Mouse (Mus musculus): Measurements from ENCODE around the gene Whamm. TPM values are rescaled to one million over a fixed set of nuclear protein-coding genes. Genes with fewer than 3 reads are reported as not detected.
A peak's percentile ranks its signal among the peaks of the same experiment; 100 is the strongest.

Whamm gene
- total RNA-seq, 2 experiments from 2014 or later, result 8.3 to 8.4 TPM

DNA sequence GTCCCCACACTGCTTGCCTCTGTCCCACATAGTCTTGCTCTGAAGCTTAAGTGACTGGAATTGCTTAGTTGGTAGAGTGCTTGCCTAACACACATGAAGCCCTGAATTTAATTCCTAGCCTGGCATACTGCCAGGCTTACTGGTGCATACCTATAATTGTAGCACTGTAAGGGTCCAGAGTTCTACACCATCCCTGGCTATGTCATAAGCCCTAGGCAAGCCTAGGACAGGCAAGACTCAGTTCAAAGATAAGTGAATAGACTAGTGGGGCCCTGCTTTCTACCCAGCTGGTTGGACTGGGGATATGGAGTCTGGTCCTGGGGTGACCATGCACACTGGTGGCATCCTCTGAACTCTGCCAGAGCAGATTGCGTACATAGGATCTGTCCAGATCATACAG lies 26.6 kb downstream of the Whamm start:
- no peak for DNase-seq

- no peak for DNase-seq
Observed at GRCm38 (mm10) chr7:81599379-81600280, 28.6 kb downstream of the Whamm start.

DNA sequence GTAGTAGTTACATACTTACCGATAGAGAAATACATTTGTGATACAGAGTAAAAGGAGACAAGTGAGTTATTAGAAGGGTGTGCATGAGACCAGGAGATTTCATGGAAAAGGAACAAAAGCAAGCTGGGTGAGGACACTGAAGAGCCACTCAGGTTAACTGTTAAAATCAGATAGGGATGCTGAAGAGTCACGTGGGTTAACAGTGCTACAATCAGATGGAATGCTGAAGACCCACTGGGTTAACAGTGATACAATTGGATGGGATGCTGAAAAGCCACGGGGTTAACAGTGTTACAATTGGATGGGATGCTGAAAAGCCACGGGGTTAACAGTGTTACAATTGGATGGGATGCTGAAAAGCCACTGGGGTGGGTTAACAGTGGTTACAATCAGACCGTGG lies 33.9 kb downstream of the Whamm start:
- DNase-seq, result no peak

GRCm38 (mm10) chr7:81605489-81605888 lies 34.4 kb downstream of the Whamm start:
- no peak for DNase-seq

DNA sequence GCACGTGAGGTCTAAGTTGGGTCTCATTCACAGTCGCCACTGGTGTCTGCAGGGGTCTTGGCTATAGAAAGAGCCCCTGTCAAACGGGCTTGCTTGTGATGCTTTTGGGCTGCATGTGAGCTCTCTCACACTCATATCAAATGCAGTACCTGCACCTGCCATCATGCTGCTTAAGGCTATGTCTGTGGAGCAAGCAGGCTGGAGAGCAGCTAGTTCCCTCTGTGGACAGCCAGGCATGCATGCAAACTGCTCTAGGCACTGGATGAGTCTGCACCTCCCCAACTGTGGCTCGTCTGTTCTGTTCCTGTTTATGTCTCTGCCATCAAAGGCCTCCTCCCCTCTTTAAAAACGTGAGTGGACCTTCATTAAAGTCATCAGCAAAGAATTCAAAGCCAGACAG lies 35.4 kb downstream of the Whamm start:
- no peak for DNase-seq

DNA sequence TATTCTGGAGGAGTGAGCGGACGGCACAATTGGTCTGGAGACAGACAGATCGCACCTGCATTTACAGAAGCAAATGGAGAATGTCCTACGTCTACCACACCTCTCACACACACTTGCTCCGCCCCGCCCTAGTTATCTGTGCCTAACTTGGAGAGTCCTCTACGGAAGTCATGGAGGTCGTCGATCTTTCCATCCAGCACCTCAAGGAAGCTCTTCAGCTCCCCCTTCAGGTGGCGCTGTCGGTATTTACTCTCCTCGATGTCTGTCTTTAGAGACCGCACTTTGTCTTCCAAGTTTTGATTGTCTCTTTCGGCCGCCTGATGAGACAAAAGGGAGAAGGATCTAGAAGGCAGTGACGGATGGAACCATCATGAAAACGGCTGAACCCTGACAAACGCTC lies 39.1 kb downstream of the Whamm start:
- peak; percentile 51 for DNase-seq

DNA sequence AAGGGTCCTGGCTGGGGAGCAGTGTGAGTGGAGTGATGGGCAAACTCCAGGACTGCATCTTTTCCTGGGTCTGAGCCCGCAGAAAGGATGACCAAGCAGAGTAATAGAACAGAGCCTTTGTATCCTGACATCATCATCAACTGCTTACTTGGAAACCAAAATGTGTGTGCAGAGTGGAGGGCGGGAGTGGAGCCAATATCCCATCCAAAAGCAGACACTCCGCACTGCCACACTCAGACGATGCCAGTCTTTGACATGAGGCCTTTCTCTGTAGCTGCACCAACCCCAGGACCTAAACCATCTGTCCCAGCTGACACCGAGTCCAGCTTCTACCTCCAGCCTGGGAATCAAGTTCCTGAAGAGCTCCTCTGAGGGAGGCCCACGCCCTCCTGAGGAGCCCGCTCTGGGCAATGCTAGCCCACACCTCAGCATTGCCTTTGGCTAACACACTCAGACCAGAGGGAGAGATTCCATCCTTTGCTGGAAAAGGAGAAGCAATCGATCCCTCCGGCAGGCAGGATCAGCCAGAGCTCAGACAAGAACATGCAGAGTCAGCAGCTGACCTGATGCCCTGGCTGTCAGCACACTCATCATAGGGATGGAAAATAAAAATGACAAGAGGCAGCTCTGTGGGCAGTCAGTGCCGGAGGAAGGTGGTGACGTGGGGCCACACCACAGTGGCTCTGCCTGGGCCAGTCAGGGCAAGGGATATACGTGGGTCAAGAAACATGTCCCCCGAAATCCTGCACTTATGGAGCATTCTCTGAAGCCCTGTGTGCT lies 42.0 kb downstream of the Whamm start:
- peak; percentile 15 for DNase-seq

DNA sequence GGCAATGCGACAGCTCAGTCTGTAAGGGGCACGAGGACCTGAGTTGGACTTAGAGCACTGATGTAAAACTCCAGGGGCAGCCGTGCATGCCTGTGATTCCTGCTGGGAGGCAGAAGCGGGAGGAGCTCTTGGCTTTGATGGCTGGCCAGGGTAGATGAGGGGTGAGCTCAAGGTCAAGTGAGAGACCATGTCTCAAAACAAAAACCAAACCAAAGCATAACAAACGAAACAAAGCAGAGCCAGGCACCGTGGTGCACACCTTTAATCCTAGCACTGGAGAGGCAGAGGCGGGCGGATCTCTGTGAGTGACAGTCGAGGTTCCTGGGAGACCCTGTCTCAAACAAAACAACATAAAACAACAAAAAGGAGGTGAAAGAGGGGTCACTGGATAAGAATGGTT lies 44.0 kb downstream of the Whamm start:
- DNase-seq, result no peak

DNA sequence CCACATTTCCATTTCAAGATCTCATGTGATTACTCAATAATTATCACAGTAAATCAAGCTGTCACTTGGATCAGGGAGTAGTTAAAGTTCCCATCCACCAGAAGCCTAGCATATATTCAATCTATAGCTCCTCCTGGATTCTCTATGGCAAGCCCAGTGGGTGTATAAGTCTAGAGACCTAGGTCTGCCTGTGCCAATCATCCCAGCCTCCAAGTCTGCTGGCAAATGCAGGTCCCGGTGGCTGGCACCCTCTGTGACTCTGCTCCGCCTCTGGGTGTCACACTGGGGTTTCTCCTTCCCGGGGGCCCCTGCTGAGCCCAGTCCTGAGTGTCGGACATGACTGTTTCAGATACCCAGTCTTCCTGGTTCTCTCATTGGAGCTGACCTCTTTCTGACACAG lies 51.7 kb downstream of the Whamm start:
- DNase-seq, result no peak

GRCm38 (mm10) chr7:81623767-81624166 lies 52.7 kb downstream of the Whamm start:
- no peak for DNase-seq

DNA sequence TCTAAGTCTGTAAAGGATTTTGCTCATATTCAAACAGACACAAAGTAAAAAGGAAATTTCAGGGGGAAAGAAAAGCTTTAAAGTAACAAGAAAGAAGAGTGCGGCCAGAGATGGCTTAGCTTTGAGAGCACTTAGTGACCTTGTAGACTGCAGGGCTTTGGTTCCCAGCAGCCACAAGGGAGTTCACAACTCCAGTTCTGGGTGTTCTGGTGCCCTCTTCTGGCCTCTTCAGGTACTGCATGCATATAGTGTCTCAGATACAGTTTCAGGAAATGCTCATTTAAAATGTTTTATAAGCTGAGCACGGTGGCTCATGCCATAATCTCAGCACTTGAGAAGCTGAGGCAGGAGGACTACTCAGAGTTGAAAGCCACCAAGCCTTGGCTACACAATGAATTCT lies 55.4 kb downstream of the Whamm start:
- DNase-seq, result peak; percentile 17

GRCm38 (mm10) chr7:81631261-81631660 lies 60.2 kb downstream of the Whamm start:
- no peak for DNase-seq

DNA sequence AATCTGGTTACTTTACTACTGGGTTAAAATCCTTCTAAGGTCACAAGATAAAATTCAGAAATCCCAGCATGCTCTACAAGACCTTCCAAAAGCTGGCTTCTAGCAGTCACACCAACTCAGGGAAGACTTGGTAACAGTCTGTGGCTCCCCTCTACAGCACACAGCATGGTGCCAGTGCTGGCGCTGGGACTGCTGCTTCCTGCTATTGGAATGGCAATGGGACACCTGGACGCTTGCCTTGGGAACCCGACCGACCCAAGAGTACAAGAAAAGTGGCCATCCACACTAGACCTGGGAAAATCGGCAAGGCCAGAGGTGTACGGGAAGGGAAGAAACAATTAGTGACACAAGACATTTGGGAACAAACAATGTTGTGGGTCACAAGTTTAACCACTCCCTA lies 61.5 kb downstream of the Whamm start:
- DNase-seq, result no peak

DNA sequence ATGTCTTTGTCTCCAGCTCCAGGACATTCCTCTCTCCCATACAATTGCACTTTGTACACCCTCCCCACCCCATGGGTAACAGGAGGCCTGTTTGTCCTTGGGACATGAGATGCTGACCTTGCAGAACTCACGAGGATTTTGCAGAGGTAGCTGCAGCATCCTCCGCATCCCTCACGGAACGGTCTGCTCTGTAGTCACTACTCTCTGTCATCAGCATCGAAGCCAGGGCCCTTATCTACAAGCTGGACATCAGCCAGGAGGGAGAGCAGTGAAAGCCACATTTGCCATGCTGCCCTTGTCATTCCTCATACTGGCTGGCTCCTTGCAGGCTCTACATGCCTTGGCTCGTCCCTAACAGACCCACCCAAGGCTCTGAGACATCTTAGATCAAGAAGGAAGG lies 70.0 kb downstream of the Whamm start:
- peak; percentile 29 for DNase-seq

GRCm38 (mm10) chr7:81644551-81645235 lies 73.6 kb downstream of the Whamm start:
- peak; percentile 8 for DNase-seq

Other genes starting within 250 kb of the Whamm start
- gene Rps17, start 226.0 kb upstream of the Whamm start, total RNA-seq (2021), result 1,000 to 10,000 TPM; 1,107 to 1,128 TPM
- 1 to 10 TPM; 7.7 to 8.1 TPM for gene Cpeb1, start 115.8 kb upstream of the Whamm start, total RNA-seq (2021)
- under 1 TPM; 0.14 TPM for gene Ap3b2, start 77.3 kb upstream of the Whamm start, total RNA-seq (2021)
- not detected for gene BC048679, start 73.0 kb upstream of the Whamm start, total RNA-seq (2021)
- 100 to 1,000 TPM; 199 to 200 TPM for gene Fsd2, start 4.3 kb upstream of the Whamm start, total RNA-seq (2021)
- 10 to 100 TPM; 60.7 to 63.1 TPM for gene Homer2, start 136.3 kb downstream of the Whamm start, total RNA-seq (2021)
- 10 to 100 TPM; 28.6 to 32.2 TPM for gene Ramac, start 191.7 kb downstream of the Whamm start, total RNA-seq (2021)
- 10 to 100 TPM; 25.4 to 28.0 TPM for gene 3110040N11Rik, start 218.2 kb downstream of the Whamm start, total RNA-seq (2021)